Mouse (Mus musculus): ENCODE measurements around the gene Tmem30a.

The Tmem30a gene

DNA sequence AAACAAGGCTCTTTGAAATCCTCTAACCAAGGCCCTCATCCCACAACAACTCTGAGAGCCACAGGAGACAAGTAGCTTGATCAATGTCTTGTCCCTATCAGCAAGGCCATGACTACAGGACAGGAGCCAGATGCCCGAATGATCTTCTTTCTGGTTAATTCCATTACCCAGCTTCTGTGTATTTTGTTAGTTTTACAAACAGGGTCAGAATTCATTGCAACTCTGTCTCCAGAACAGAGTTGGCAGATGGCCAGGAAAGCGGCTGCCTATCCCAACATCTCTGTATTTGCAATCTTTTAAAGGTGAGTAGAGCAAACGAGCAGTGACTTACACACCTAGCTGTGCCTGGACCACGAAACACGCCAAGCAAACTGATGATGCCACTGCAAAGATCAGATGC lies 63.0 kb downstream of the Tmem30a start:
- CTCF ChIA-PET = no interaction called here
- POLR2A ChIA-PET = no interaction called here

- ChIA-PET POLR2A (interaction anchor here in 1 of 4 experiments (1.7 kb wide), 1 partner anchor 37 kb away, joined by 3 read pairs; the partner anchor contains the start of gene Cox7a2), CTCF (interaction anchor here in 3 of 4 experiments (0.6 to 1.4 kb wide), 7 partner anchors 8 to 1054 kb away, joined by 3 to 7 read pairs (median 4); no protein-coding TSS in a partner anchor)
Measured at GRCm38 (mm10) chr9:79723090-79723489, 70.2 kb downstream of the Tmem30a start.

DNA sequence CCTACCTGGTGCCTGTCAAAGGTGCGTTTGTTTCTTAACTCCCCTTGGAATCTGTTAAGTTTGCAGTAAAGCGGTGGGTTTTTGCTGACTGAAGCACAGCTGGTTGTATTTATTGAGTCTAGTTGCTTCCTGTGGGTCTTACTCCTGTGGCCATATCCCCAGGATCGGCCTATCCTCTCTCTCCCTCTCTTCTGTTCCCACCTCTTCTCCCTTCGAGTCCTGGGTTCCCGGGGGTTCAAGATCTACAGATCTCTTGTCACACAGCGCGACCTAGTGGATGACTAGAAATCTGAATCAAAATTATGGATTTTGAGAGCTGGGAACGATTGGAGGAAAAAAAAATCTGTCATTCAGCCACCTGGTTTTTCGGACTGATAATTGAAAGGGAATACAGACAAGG lies 72.3 kb downstream of the Tmem30a start:
- ChIA-PET CTCF (interaction anchor here (0.5 to 2.4 kb wide), 27 partner anchors 12 to 1075 kb away, joined by 3 to 12 read pairs (median 3); no protein-coding TSS in a partner anchor), POLR2A (interaction anchor here in 2 of 4 experiments (0.7 to 1.4 kb wide), 4 partner anchors 24 to 1006 kb away, joined by 4 to 5 read pairs (median 4); partner anchors contain the start of gene Cox7a2 (in 1 of the 2))

GRCm38 (mm10) chr9:79720143-79720542 lies 73.2 kb downstream of the Tmem30a start:
- POLR2A ChIA-PET = interaction anchor here in 1 of 4 experiments (1.1 kb wide), 1 partner anchor 283 kb away, joined by 3 read pairs; no protein-coding TSS in a partner anchor
- CTCF ChIA-PET = interaction anchor here (1.3 to 2.4 kb wide), 5 partner anchors 9 to 932 kb away, joined by 3 to 10 read pairs (median 7); no protein-coding TSS in a partner anchor

DNA sequence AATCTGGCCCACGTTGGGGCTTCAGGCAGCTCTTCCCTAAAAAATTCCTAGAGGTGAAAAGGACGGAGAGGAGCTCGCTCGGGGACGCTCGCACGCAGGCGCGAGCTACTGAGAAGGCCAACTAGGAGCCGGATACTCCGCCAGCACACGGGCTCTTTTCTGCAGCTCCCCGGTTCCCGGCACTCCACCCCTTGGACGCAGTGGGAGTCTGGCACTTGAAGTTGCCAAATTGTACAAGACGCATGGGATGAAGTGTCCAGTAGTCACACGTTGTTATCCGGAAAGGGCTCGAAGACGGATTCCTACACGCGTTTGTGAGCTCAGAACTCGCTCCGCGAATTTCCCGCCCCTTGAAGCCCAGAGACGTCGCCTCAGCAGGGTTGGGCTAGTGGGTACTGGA lies 73.9 kb downstream of the Tmem30a start:
- ChIA-PET CTCF (interaction anchor here in 1 of 4 experiments (1.3 kb wide), 1 partner anchor 10 kb away, joined by 3 read pairs; no protein-coding TSS in a partner anchor), POLR2A (interaction anchor here in 2 of 4 experiments (0.7 to 1.4 kb wide), 3 partner anchors 9 to 909 kb away, joined by 3 read pairs; no protein-coding TSS in a partner anchor)

Data from embryonic stem cell, embryonic (primary cell).